Mouse (Mus musculus) hindbrain, embryonic 10.5 days (tissue): Measurements from ENCODE around the gene Cercam. TPM values are rescaled to one million over a fixed set of nuclear protein-coding genes. Genes with fewer than 3 reads are reported as not detected.

Experiments used
- polyA plus RNA-seq: library from polyadenylated mRNA; unstranded; fragments of >200 nt; fragmentation: Nextera tagmentation; extraction: Ambion mirVana; gene quantifications from 2 replicates; pipeline ENCODE4 v1.2.1, GENCODE M21; 2016

Cercam gene
- polyA plus RNA-seq, 1 experiment from 2014 or later: 49.1 TPM

Other genes with a start within 250 kb of the Cercam start
- gene Rapgef1, start 249.4 kb upstream of the Cercam start, polyA plus RNA-seq: 13.5 and 16.0 TPM in 2 replicates
- gene Gm13420, start 117.5 kb upstream of the Cercam start, polyA plus RNA-seq: 0.30 TPM in 1 of 2 replicates, not detected in the other
- gene Gm13547, start 109.9 kb upstream of the Cercam start, polyA plus RNA-seq: not detected in 2 replicates
- 46.6 and 48.8 TPM in 2 replicates for gene Coq4, start 81.7 kb upstream of the Cercam start, polyA plus RNA-seq
- 53.2 and 59.2 TPM in 2 replicates for gene Trub2, start 80.7 kb upstream of the Cercam start, polyA plus RNA-seq
- gene Slc27a4, start 66.5 kb upstream of the Cercam start, polyA plus RNA-seq: 18.3 and 24.7 TPM in 2 replicates
- 23.8 and 25.0 TPM in 2 replicates for gene Urm1, start 49.1 kb upstream of the Cercam start, polyA plus RNA-seq
- gene Odf2, start 20.1 kb downstream of the Cercam start, polyA plus RNA-seq: 111 and 114 TPM in 2 replicates
- 73.7 and 79.2 TPM in 2 replicates for gene Gle1, start 66.3 kb downstream of the Cercam start, polyA plus RNA-seq
- 115 and 120 TPM in 2 replicates for gene Sptan1, start 96.4 kb downstream of the Cercam start, polyA plus RNA-seq
- 27.3 and 36.7 TPM in 2 replicates for gene Wdr34, start 179.7 kb downstream of the Cercam start, polyA plus RNA-seq
- 607 and 799 TPM in 2 replicates for gene Set, start 188.2 kb downstream of the Cercam start, polyA plus RNA-seq
- 9.7 TPM in 2 replicates for gene Pkn3, start 208.5 kb downstream of the Cercam start, polyA plus RNA-seq
- 37.6 and 41.5 TPM in 2 replicates for gene Zdhhc12, start 224.5 kb downstream of the Cercam start, polyA plus RNA-seq